In genomic region chr9:96705576-96706285, GRCm38 (mm10) we compare ENCODE assay signal across 8 mouse cellular contexts. TPM values are rescaled to one million over a fixed set of nuclear protein-coding genes. Genes with fewer than 3 reads are reported as not detected.
A peak's percentile ranks its signal among the peaks of the same experiment; 100 is the strongest.
DNase-seq lines count a peak whose midpoint lies in the region; TF ChIP-seq lines count a peak whose summit lies in the region.

No protein-coding gene starts in this region.

- no peak for DNase-seq in left cerebral cortex, adult 2 months (ENCODE audit: extremely low spot score in 1 of 2, low spot score in 2 of 2)
- DNase-seq in left cerebral cortex, adult 9 months (ENCODE audit: low spot score in 2 of 2): no peak
- DNase-seq in embryonic facial prominence, embryonic 10.5 days (ENCODE audit: low spot score): peak; percentile 80
- peak; percentile 88 to 89 for DNase-seq in heart, adult 9 months (ENCODE audit: low spot score in 2 of 2)
- peak; percentile 97 for DNase-seq in kidney, adult 2 months
- peak; percentile 84 for DNase-seq in lung, postnatal 10 days
- DNase-seq in ovary, postnatal 36 days (ENCODE audit: low spot score): peak; percentile 63
- no peak for DNase-seq in right cerebral cortex, postnatal 14 days

- no peaks in the 10 kb centered on the region for H3K9me3 ChIP-seq in embryonic facial prominence, embryonic 10.5 days

- TF ChIP-seq CTCF in left cerebral cortex, adult 2 months (IDR thresholded peaks at IDR 0.05): no peak
- TF ChIP-seq CTCF in kidney, adult 2 months (conservative IDR thresholded peaks at IDR 0.05; ENCODE audit: insufficient read depth, insufficient read length, low read depth, low read length): no peak

- intact Hi-C loops in left cerebral cortex, adult 2 months (cut with DNase I): no loop called here

- no peaks in the 10 kb centered on the region for H3K27me3 ChIP-seq in embryonic facial prominence, embryonic 10.5 days (replicated peaks; ENCODE audit: low read depth, poor library complexity, severe bottlenecking)
- no peaks in the 10 kb centered on the region for H3K27me3 ChIP-seq in kidney, adult 2 months (replicated peaks; ENCODE audit: control insufficient read depth, insufficient read depth, low read length)

- peak overlapping the region; percentile 72 for H3K27ac ChIP-seq in left cerebral cortex, adult 2 months
- H3K27ac ChIP-seq in embryonic facial prominence, embryonic 10.5 days (replicated peaks): peak overlapping the region; percentile 76
- peak overlapping the region; percentile 89 for H3K27ac ChIP-seq in kidney, adult 2 months (ENCODE audit: insufficient read depth, low read depth, low read length)

- peak; percentile 21 for TF ChIP-seq POLR2A in kidney, adult 2 months (IDR thresholded peaks at IDR 0.05; ENCODE audit: low read depth, low read length)

- H3K4me1 ChIP-seq in embryonic facial prominence, embryonic 10.5 days: peaks cover 15% of the 10 kb centered on the region
- peaks cover 28% of the 10 kb centered on the region for H3K4me1 ChIP-seq in kidney, adult 2 months (ENCODE audit: control insufficient read depth, insufficient read depth, low read length)

- 36% methylated on average over 11 of the region's 11 CpGs for WGBS in embryonic facial prominence, embryonic 10.5 days
- 3% methylated on average over 11 of the region's 11 CpGs for WGBS in kidney, adult 2 months

- no peaks in the 10 kb centered on the region for H3K36me3 ChIP-seq in embryonic facial prominence, embryonic 10.5 days (replicated peaks)
- no peaks in the 10 kb centered on the region for H3K36me3 ChIP-seq in kidney, adult 2 months (ENCODE audit: control insufficient read depth, insufficient read depth, low read length)

- H3K4me3 ChIP-seq in left cerebral cortex, adult 2 months: no peak overlapping the region
- H3K4me3 ChIP-seq in embryonic facial prominence, embryonic 10.5 days: no peak overlapping the region
- no peak overlapping the region for H3K4me3 ChIP-seq in kidney, adult 2 months (ENCODE audit: insufficient read depth, low read depth, low read length)

RNA-seq across cellular contexts. Expression of gene Zbtb38, which starts 46.9 kb away (rescaled TPM):
- 10 to 100 TPM; 64.2 to 68.6 TPM for total RNA-seq in left cerebral cortex, adult 2 months (2021)
- 8.4 and 8.6 TPM in 2 replicates for polyA plus RNA-seq in embryonic facial prominence, embryonic 10.5 days (2016; fragmentation: Nextera tagmentation; extraction: Ambion mirVana)
- polyA plus RNA-seq in kidney, adult 2 months (2012; rRNA removed): 10.2 and 12.9 TPM in 2 replicates

Comparison
In these comparisons a context has a peak if more than half of its experiments do, and no peak if none do; other contexts are left out.
1. DNase-seq: peak in embryonic facial prominence, embryonic 10.5 days (single experiment), heart, adult 9 months (2 of 2), kidney, adult 2 months (single experiment), lung, postnatal 10 days (single experiment) and ovary, postnatal 36 days (single experiment); none in left cerebral cortex, adult 2 months (0 of 2), left cerebral cortex, adult 9 months (0 of 2) and right cerebral cortex, postnatal 14 days (single experiment).
2. Peak in every context shown above with its lines, with median percentiles within 50 percentile points of each other: H3K27ac ChIP-seq.